Mouse (Mus musculus) hindbrain, embryonic 10.5 days (tissue): ENCODE measurements at regions not wholly inside any gene's neighbourhood (a gene's known extent, or its start where the extent isn't known, plus 50 kb on each side); places are given as distances from the start of the nearest gene placed in this dataset.
"Not testable (repeated sequence)": the region's sequence is repeated elsewhere in the genome, so short reads cannot be mapped to it uniquely, and the experiment has no call there.

Experiments used
- DNase-seq: peaks from one replicate; pipeline ENCODE4 v3.0.0-alpha.2; 2017; ENCODE audit warnings: low spot score
- H3K27ac ChIP-seq: fragments of 300-500 bp; sonication (generic); 2 replicates; pipeline ENCODE4 v1.5.1; 2016; ENCODE audit warnings: mild to moderate bottlenecking, moderate library complexity
- H3K27me3 ChIP-seq: fragments of 300-500 bp; sonication (generic); 2 replicates; pipeline ENCODE4 v1.6.1; 2016; ENCODE audit warnings: mild to moderate bottlenecking; ENCODE audit not compliant: poor library complexity, insufficient read depth, severe bottlenecking
- H3K36me3 ChIP-seq: fragments of 300-500 bp; sonication (generic); 2 replicates; pipeline ENCODE4 v1.6.1; 2016; ENCODE audit warnings: mild to moderate bottlenecking, moderate library complexity
- H3K4me1 ChIP-seq: fragments of 300-500 bp; sonication (generic); replicated peaks from 2 replicates; pipeline ENCODE4 v1.6.1; 2016; ENCODE audit warnings: mild to moderate bottlenecking
- H3K4me3 ChIP-seq: fragments of 300-500 bp; sonication (generic); 2 replicates; pipeline ENCODE4 v1.5.1; 2016; ENCODE audit warnings: mild to moderate bottlenecking, moderate library complexity
- H3K9me3 ChIP-seq: fragments of 300-500 bp; sonication (generic); 2 replicates; pipeline ENCODE4 v1.6.1; 2016; ENCODE audit warnings: mild to moderate bottlenecking, moderate library complexity
- WGBS: fragments of 180-500 bp; shearing (Covaris S2); methylation state at CpG from one replicate; pipeline ENCODE4 v1.1.7; 2016; 5-methylcytosine and 5-hydroxymethylcytosine counted together

GRCm38 (mm10) chr16:49337948-49338347 lies 280.7 kb downstream of the Myh15 start:
- 94% methylated on average over 1 of the region's 1 CpGs for WGBS
- no peaks in the 10 kb centered on the region for H3K4me1 ChIP-seq
- no peak overlapping the region for H3K4me3 ChIP-seq
- H3K36me3 ChIP-seq = no peaks in the 10 kb centered on the region
- H3K9me3 ChIP-seq = no peaks in the 10 kb centered on the region
- no peaks in the 10 kb centered on the region for H3K27me3 ChIP-seq
- no peak overlapping the region for H3K27ac ChIP-seq
- DNase-seq = no peak

- 84% methylated on average over 3 of the region's 3 CpGs for WGBS
- Histone ChIP-seq H3K9me3 (no peaks in the 10 kb centered on the region), H3K4me1 (no peaks in the 10 kb centered on the region), H3K4me3 (no peak overlapping the region), H3K27me3 (no peaks in the 10 kb centered on the region), H3K36me3 (no peaks in the 10 kb centered on the region), H3K27ac (no peak overlapping the region)
- no peak for DNase-seq
Observed at GRCm38 (mm10) chr16:49358404-49358803, 301.1 kb downstream of the Myh15 start.

GRCm38 (mm10) chr16:49361731-49362130 lies 304.4 kb downstream of the Myh15 start:
- Histone ChIP-seq H3K4me3 (no peak overlapping the region), H3K4me1 (no peaks in the 10 kb centered on the region), H3K36me3 (no peaks in the 10 kb centered on the region), H3K9me3 (no peaks in the 10 kb centered on the region), H3K27ac (no peak overlapping the region), H3K27me3 (no peaks in the 10 kb centered on the region)
- DNase-seq = no peak
- WGBS = 86% methylated on average over 1 of the region's 1 CpGs

- no peaks in the 10 kb centered on the region for H3K9me3 ChIP-seq
- no peaks in the 10 kb centered on the region for H3K27me3 ChIP-seq
- no peak overlapping the region for H3K27ac ChIP-seq
- no peak for DNase-seq
- no peak overlapping the region for H3K4me3 ChIP-seq
- 91% methylated on average over 9 of the region's 9 CpGs for WGBS
- H3K4me1 ChIP-seq = no peaks in the 10 kb centered on the region
- H3K36me3 ChIP-seq = no peaks in the 10 kb centered on the region
Observed at GRCm38 (mm10) chr16:49369450-49369849, 312.2 kb downstream of the Myh15 start.

GRCm38 (mm10) chr16:49375108-49375507 lies 317.8 kb downstream of the Myh15 start:
- WGBS = 78% methylated on average over 4 of the region's 4 CpGs
- no peak for DNase-seq
- Histone ChIP-seq H3K36me3 (no peaks in the 10 kb centered on the region), H3K9me3 (no peaks in the 10 kb centered on the region), H3K4me1 (no peaks in the 10 kb centered on the region), H3K4me3 (no peak overlapping the region), H3K27me3 (no peaks in the 10 kb centered on the region), H3K27ac (no peak overlapping the region)

- no peak overlapping the region for H3K27ac ChIP-seq
- no peaks in the 10 kb centered on the region for H3K36me3 ChIP-seq
- no peaks in the 10 kb centered on the region for H3K4me1 ChIP-seq
- DNase-seq = no peak
- no peaks in the 10 kb centered on the region for H3K27me3 ChIP-seq
- no peaks in the 10 kb centered on the region for H3K9me3 ChIP-seq
- H3K4me3 ChIP-seq = no peak overlapping the region
Observed at GRCm38 (mm10) chr16:49378917-49379473, 320.0 kb upstream of the Ift57 start.

GRCm38 (mm10) chr16:49388135-49388534 lies 310.9 kb upstream of the Ift57 start:
- H3K4me3 ChIP-seq = no peak overlapping the region
- WGBS = 77% methylated on average over 4 of the region's 4 CpGs
- H3K27me3 ChIP-seq = no peaks in the 10 kb centered on the region
- no peaks in the 10 kb centered on the region for H3K4me1 ChIP-seq
- H3K9me3 ChIP-seq = no peaks in the 10 kb centered on the region
- H3K27ac ChIP-seq = no peak overlapping the region
- no peaks in the 10 kb centered on the region for H3K36me3 ChIP-seq
- no peak for DNase-seq

- peaks cover 7% of the 10 kb centered on the region; the same call in 1 of the 2 replicates for H3K4me1 ChIP-seq
- WGBS = 48% methylated on average over 16 of the region's 16 CpGs
- no peak overlapping the region for H3K27ac ChIP-seq
- peak; percentile 33 for DNase-seq
- H3K36me3 ChIP-seq = no peaks in the 10 kb centered on the region
- no peak overlapping the region for H3K4me3 ChIP-seq
- H3K27me3 ChIP-seq = no peaks in the 10 kb centered on the region
- H3K9me3 ChIP-seq = no peaks in the 10 kb centered on the region
Observed at GRCm38 (mm10) chr16:49407956-49408795, 290.9 kb upstream of the Ift57 start.

GRCm38 (mm10) chr16:49409235-49409634 lies 289.8 kb upstream of the Ift57 start:
- WGBS = 90% methylated on average over 4 of the region's 4 CpGs
- Histone ChIP-seq H3K27me3 (no peaks in the 10 kb centered on the region), H3K9me3 (no peaks in the 10 kb centered on the region), H3K27ac (no peak overlapping the region), H3K4me3 (no peak overlapping the region), H3K36me3 (no peaks in the 10 kb centered on the region), H3K4me1 (peaks cover 7% of the 10 kb centered on the region; the same call in 1 of the 2 replicates)
- DNase-seq = no peak

GRCm38 (mm10) chr16:49430296-49430695 lies 268.7 kb upstream of the Ift57 start:
- DNase-seq = no peak
- no peak overlapping the region for H3K4me3 ChIP-seq
- 96% methylated on average over 1 of the region's 1 CpGs for WGBS
- H3K4me1 ChIP-seq = no peaks in the 10 kb centered on the region
- H3K36me3 ChIP-seq = no peaks in the 10 kb centered on the region
- H3K27ac ChIP-seq = no peak overlapping the region
- H3K27me3 ChIP-seq = no peaks in the 10 kb centered on the region
- H3K9me3 ChIP-seq = no peaks in the 10 kb centered on the region

- H3K4me1 ChIP-seq = no peaks in the 10 kb centered on the region
- H3K4me3 ChIP-seq = no peak overlapping the region
- H3K9me3 ChIP-seq = no peaks in the 10 kb centered on the region
- no peaks in the 10 kb centered on the region for H3K36me3 ChIP-seq
- no peak for DNase-seq
- H3K27me3 ChIP-seq = no peaks in the 10 kb centered on the region
- WGBS = 75% methylated on average over 2 of the region's 2 CpGs
- H3K27ac ChIP-seq = no peak overlapping the region
Observed at GRCm38 (mm10) chr16:49431902-49432301, 267.1 kb upstream of the Ift57 start.

- peak; percentile 34 for DNase-seq
- no peaks in the 10 kb centered on the region for H3K4me1 ChIP-seq
- no peaks in the 10 kb centered on the region for H3K36me3 ChIP-seq
- H3K9me3 ChIP-seq = no peaks in the 10 kb centered on the region
- WGBS = 74% methylated on average over 1 of the region's 1 CpGs
- H3K4me3 ChIP-seq = no peak overlapping the region
- no peak overlapping the region for H3K27ac ChIP-seq
- no peaks in the 10 kb centered on the region for H3K27me3 ChIP-seq
Observed at GRCm38 (mm10) chr16:49441225-49441624, 257.8 kb upstream of the Ift57 start.

- H3K4me1 ChIP-seq, DNase-seq, H3K27me3 ChIP-seq, H3K27ac ChIP-seq, H3K9me3 ChIP-seq, H3K4me3 ChIP-seq, H3K36me3 ChIP-seq: not testable (repeated sequence)
- WGBS = 95% methylated on average over 9 of the region's 9 CpGs
Observed at GRCm38 (mm10) chr16:49447356-49447755, 251.7 kb upstream of the Ift57 start.
